ENCODE assay signal across 9 mouse cellular contexts in genomic region chr12:110837192-110837841, GRCm38 (mm10). TPM values are rescaled to one million over a fixed set of nuclear protein-coding genes. Genes with fewer than 3 reads are reported as not detected.
DNase-seq lines count a peak whose midpoint lies in the region; ATAC-seq lines count a peak whose summit lies in the region.
"Had no signal": no experiment of that assay in that cellular context is flagged by ENCODE, and none has a peak within 500 bp of the region (broad histone marks: within the 10 kb centered on the region; RNA-seq: fewer than 3 reads in every experiment).

No protein-coding gene starts in this region.

- no peak overlapping the region for H3K4me3 ChIP-seq in heart, embryonic 13.5 days
- H3K4me3 ChIP-seq in embryonic facial prominence, embryonic 13.5 days, result no peak overlapping the region
- H3K4me3 ChIP-seq in midbrain, embryonic 15.5 days, result no peak overlapping the region

- H3K27ac ChIP-seq in heart, embryonic 13.5 days (replicated peaks), result peak overlapping the region; percentile 62
- peak overlapping the region; percentile 48; the same call in 1 of the 2 replicates for H3K27ac ChIP-seq in embryonic facial prominence, embryonic 13.5 days
- peak overlapping the region; percentile 71 for H3K27ac ChIP-seq in midbrain, embryonic 15.5 days

- peaks cover 18% of the 10 kb centered on the region for H3K4me1 ChIP-seq in heart, embryonic 13.5 days
- H3K4me1 ChIP-seq in embryonic facial prominence, embryonic 13.5 days, result peaks cover 16% of the 10 kb centered on the region
- peaks cover 24% of the 10 kb centered on the region for H3K4me1 ChIP-seq in midbrain, embryonic 15.5 days

- peak overlapping the region; percentile 61 for H3K9ac ChIP-seq in heart, embryonic 13.5 days
- peak overlapping the region; percentile 44; the same call in 1 of the 2 replicates for H3K9ac ChIP-seq in embryonic facial prominence, embryonic 13.5 days
- H3K9ac ChIP-seq in midbrain, embryonic 15.5 days, result peak overlapping the region; percentile 7; the same call in 1 of the 2 replicates

- H3K9me3 ChIP-seq in heart, embryonic 13.5 days, result no peaks in the 10 kb centered on the region
- no peaks in the 10 kb centered on the region for H3K9me3 ChIP-seq in embryonic facial prominence, embryonic 13.5 days
- H3K9me3 ChIP-seq in midbrain, embryonic 15.5 days, result no peaks in the 10 kb centered on the region

- whole genome bisulfite sequencing in heart, embryonic 13.5 days, result 39% methylated on average over 5 of the region's 5 CpGs
- WGBS in embryonic facial prominence, embryonic 13.5 days, result 28% methylated on average over 5 of the region's 5 CpGs
- WGBS in midbrain, embryonic 15.5 days, result 34% methylated on average over 5 of the region's 5 CpGs

- H3K4me2 ChIP-seq in heart, embryonic 13.5 days, result peak overlapping the region; percentile 34; the same call in 1 of the 2 replicates
- peak overlapping the region; percentile 32; the same call in 1 of the 2 replicates for H3K4me2 ChIP-seq in embryonic facial prominence, embryonic 13.5 days
- H3K4me2 ChIP-seq in midbrain, embryonic 15.5 days, result no peak overlapping the region

- H3K27me3 ChIP-seq in heart, embryonic 13.5 days (replicated peaks), result no peaks in the 10 kb centered on the region
- no peaks in the 10 kb centered on the region for H3K27me3 ChIP-seq in embryonic facial prominence, embryonic 13.5 days
- H3K27me3 ChIP-seq in midbrain, embryonic 15.5 days (replicated peaks), result no peaks in the 10 kb centered on the region

- ATAC-seq in heart, embryonic 13.5 days (ENCODE audit: extremely low read depth, insufficient number of reproducible peaks, low FRiP score, low TSS enrichment), result no peak
- ATAC-seq in embryonic facial prominence, embryonic 13.5 days (ENCODE audit: insufficient number of reproducible peaks, insufficient read depth, low FRiP score, low TSS enrichment, low read depth), result no peak
- no peak for ATAC-seq in midbrain, embryonic 15.5 days (replicated peaks)

- H3K36me3 ChIP-seq in heart, embryonic 13.5 days, result no peaks in the 10 kb centered on the region
- no peaks in the 10 kb centered on the region for H3K36me3 ChIP-seq in embryonic facial prominence, embryonic 13.5 days
- H3K36me3 ChIP-seq in midbrain, embryonic 15.5 days (replicated peaks), result no peaks in the 10 kb centered on the region

- no peak for DNase-seq in heart, adult 9 months (ENCODE audit: low spot score in 2 of 2)
- DNase-seq in kidney, adult 8-10 months, result peak; percentile 31 to 76
- DNase-seq in gastrocnemius, postnatal 10 days, result no peak
- no peak for DNase-seq in cerebellum, postnatal 36 days
- DNase-seq in frontal cortex, postnatal 14 days (ENCODE audit: low spot score in 2 of 2), result no peak
- DNase-seq: cerebellum, adult 8-10 months had no signal

RNA-seq across cellular contexts. Expression of gene Mok, which starts 3.4 kb away (rescaled TPM):
- 2.7 and 3.5 TPM in 2 replicates for polyA plus RNA-seq in heart, embryonic 13.5 days (2015; fragmentation: Nextera tagmentation; extraction: Ambion mirVana)
- 6.5 and 7.3 TPM in 2 replicates for polyA plus RNA-seq in embryonic facial prominence, embryonic 13.5 days (2015; fragmentation: Nextera tagmentation; extraction: Ambion mirVana)
- polyA plus RNA-seq in midbrain, embryonic 15.5 days (2015; fragmentation: Nextera tagmentation; extraction: Ambion mirVana), result 17.0 and 17.2 TPM in 2 replicates
- under 1 TPM; 0.21 to 0.25 TPM for total RNA-seq in gastrocnemius, postnatal 10 days (2021)

RNA-seq across cellular contexts. Expression of gene Zfp839, which starts 12.7 kb away (rescaled TPM):
- 4.1 and 4.3 TPM in 2 replicates for polyA plus RNA-seq in heart, embryonic 13.5 days (2015; fragmentation: Nextera tagmentation; extraction: Ambion mirVana)
- polyA plus RNA-seq in embryonic facial prominence, embryonic 13.5 days (2015; fragmentation: Nextera tagmentation; extraction: Ambion mirVana), result 7.7 and 8.7 TPM in 2 replicates
- 3.9 and 4.4 TPM in 2 replicates for polyA plus RNA-seq in midbrain, embryonic 15.5 days (2015; fragmentation: Nextera tagmentation; extraction: Ambion mirVana)
- 1 to 10 TPM; 5.0 to 6.4 TPM for total RNA-seq in gastrocnemius, postnatal 10 days (2021)

RNA-seq across cellular contexts. Expression of gene Cinp, which starts 51.6 kb away (rescaled TPM):
- polyA plus RNA-seq in heart, embryonic 13.5 days (2015; fragmentation: Nextera tagmentation; extraction: Ambion mirVana), result 59.8 and 66.2 TPM in 2 replicates
- polyA plus RNA-seq in embryonic facial prominence, embryonic 13.5 days (2015; fragmentation: Nextera tagmentation; extraction: Ambion mirVana), result 66.9 and 74.3 TPM in 2 replicates
- polyA plus RNA-seq in midbrain, embryonic 15.5 days (2015; fragmentation: Nextera tagmentation; extraction: Ambion mirVana), result 76.3 and 85.4 TPM in 2 replicates
- 10 to 100 TPM; 33.0 to 34.6 TPM for total RNA-seq in gastrocnemius, postnatal 10 days (2021)

RNA-seq across cellular contexts. Expression of gene Tecpr2, which starts 51.7 kb away (rescaled TPM):
- 2.2 and 2.9 TPM in 2 replicates for polyA plus RNA-seq in heart, embryonic 13.5 days (2015; fragmentation: Nextera tagmentation; extraction: Ambion mirVana)
- 5.0 and 5.4 TPM in 2 replicates for polyA plus RNA-seq in embryonic facial prominence, embryonic 13.5 days (2015; fragmentation: Nextera tagmentation; extraction: Ambion mirVana)
- 8.9 and 9.4 TPM in 2 replicates for polyA plus RNA-seq in midbrain, embryonic 15.5 days (2015; fragmentation: Nextera tagmentation; extraction: Ambion mirVana)
- 1 to 10 TPM; 2.6 to 3.3 TPM for total RNA-seq in gastrocnemius, postnatal 10 days (2021)

Comparison
In these comparisons a context has a peak if more than half of its experiments do, and no peak if none do; other contexts are left out.
1. H3K9ac ChIP-seq: peak in every context shown above with its lines; median percentile 61 in heart, embryonic 13.5 days; 44 in embryonic facial prominence, embryonic 13.5 days; 7 in midbrain, embryonic 15.5 days.
2. DNase-seq: peak in kidney, adult 8-10 months (2 of 2); none in heart, adult 9 months (0 of 2), gastrocnemius, postnatal 10 days (single experiment), cerebellum, postnatal 36 days (0 of 2) and frontal cortex, postnatal 14 days (0 of 2).
3. Peak in every context shown above with its lines, with median percentiles within 50 percentile points of each other: H3K27ac ChIP-seq.